11 mouse cellular contexts compared by ENCODE assay signal in genomic region chr1:153669086-153669485, GRCm38 (mm10). TPM values are rescaled to one million over a fixed set of nuclear protein-coding genes. Genes with fewer than 3 reads are reported as not detected.
DNase-seq lines count a peak whose midpoint lies in the region; ATAC-seq and TF ChIP-seq lines count a peak whose summit lies in the region.
"Had no signal": no experiment of that assay in that cellular context is flagged by ENCODE, and none has a peak within 500 bp of the region (broad histone marks: within the 10 kb centered on the region; RNA-seq: fewer than 3 reads in every experiment).

No protein-coding gene starts in this region.

- H3K4me1 ChIP-seq in heart, adult 2 months (ENCODE audit: control insufficient read depth, insufficient read depth, low read length) = no peaks in the 10 kb centered on the region
- H3K4me1 ChIP-seq in neural tube, embryonic 15.5 days = peaks cover 60% of the 10 kb centered on the region

- ATAC-seq in neural tube, embryonic 15.5 days (ENCODE audit: low FRiP score) = no peak

- H3K79me2 ChIP-seq in heart, adult 2 months (replicated peaks; ENCODE audit: control insufficient read depth, insufficient read depth, low read length) = no peaks in the 10 kb centered on the region

- peak; percentile 5 to 13 for DNase-seq in heart, adult 18-20 months
- DNase-seq in heart, adult 2 months = no peak
- DNase-seq in left cerebral cortex, postnatal 4 days = peak; percentile 43
- DNase-seq in left cerebral cortex, postnatal 10 days (ENCODE audit: extremely low spot score in 1 of 2, low spot score in 2 of 2) = no peak
- DNase-seq in cerebellum, adult 9-11 months = peak; percentile 73
- no peak for DNase-seq in gastrocnemius, adult 2 months
- no peak for DNase-seq in retina, embryonic 14.5 days (ENCODE audit: low spot score)
- DNase-seq: layer of hippocampus, postnatal 36 days; lung, adult 2 months had no signal

- no peak overlapping the region for H3K4me3 ChIP-seq in heart, adult 2 months
- no peak overlapping the region for H3K4me3 ChIP-seq in neural tube, embryonic 15.5 days (replicated peaks)
- no peak overlapping the region for H3K4me3 ChIP-seq in gastrocnemius, adult 2 months

- TF ChIP-seq POLR2A in heart, adult 2 months (IDR thresholded peaks at IDR 0.05; ENCODE audit: insufficient read depth, low read depth, low read length) = no peak

- TF ChIP-seq EP300 in heart, adult 2 months (IDR thresholded peaks at IDR 0.05; ENCODE audit: insufficient read depth, low read depth, low read length) = no peak

- no peak overlapping the region for H3K27ac ChIP-seq in heart, adult 2 months
- no peak overlapping the region; the same call in 1 of the 2 replicates for H3K27ac ChIP-seq in neural tube, embryonic 15.5 days (replicated peaks)
- no peak overlapping the region for H3K27ac ChIP-seq in gastrocnemius, adult 2 months

- H3K9ac ChIP-seq in heart, adult 2 months (ENCODE audit: low read depth, low read length) = no peak overlapping the region
- no peak overlapping the region for H3K9ac ChIP-seq in neural tube, embryonic 15.5 days (replicated peaks)

- H3K4me2 ChIP-seq in neural tube, embryonic 15.5 days = peak overlapping the region; percentile 7; the same call in 1 of the 2 replicates

- intact Hi-C loops in heart, adult 2 months (cut with DNase I) = no loop called here
- intact Hi-C loops in left cerebral cortex, postnatal 4 days (cut with DNase I) = no loop called here
- intact Hi-C loops in left cerebral cortex, postnatal 10 days (cut with DNase I) = no loop called here
- intact Hi-C loops in gastrocnemius, adult 2 months (cut with DNase I) = no loop called here

- H3K36me3 ChIP-seq in heart, adult 2 months (ENCODE audit: control insufficient read depth, insufficient read depth, low read length) = no peaks in the 10 kb centered on the region
- H3K36me3 ChIP-seq in neural tube, embryonic 15.5 days = no peaks in the 10 kb centered on the region

- H3K27me3 ChIP-seq in heart, adult 2 months (ENCODE audit: control insufficient read depth, insufficient read depth, low read length) = no peaks in the 10 kb centered on the region
- no peaks in the 10 kb centered on the region for H3K27me3 ChIP-seq in neural tube, embryonic 15.5 days (replicated peaks)

- H3K9me3 ChIP-seq in neural tube, embryonic 15.5 days (replicated peaks) = no peaks in the 10 kb centered on the region

- TF ChIP-seq CTCF in heart, adult 2 months (IDR thresholded peaks at IDR 0.05) = no peak
- no peak for TF ChIP-seq CTCF in gastrocnemius, adult 2 months (IDR thresholded peaks at IDR 0.05)

- WGBS in heart, adult 2 months = 31% methylated on average over 7 of the region's 7 CpGs
- 24% methylated on average over 7 of the region's 7 CpGs for WGBS in neural tube, embryonic 15.5 days

RNA-seq across cellular contexts. Expression of gene Rgs8, which starts 16.3 kb away (rescaled TPM):
- total RNA-seq in heart, adult 18-20 months (2021) = not detected
- total RNA-seq in heart, adult 2 months (2021) = not detected
- polyA plus RNA-seq in heart, adult 2 months (2012; rRNA removed) = 0.06 TPM in 2 replicates
- total RNA-seq in left cerebral cortex, postnatal 4 days (2021) = 10 to 100 TPM; 22.2 to 27.3 TPM
- total RNA-seq in left cerebral cortex, postnatal 10 days (2021) = 10 to 100 TPM; 24.3 to 34.0 TPM
- polyA plus RNA-seq in neural tube, embryonic 15.5 days (2015; fragmentation: Nextera tagmentation; extraction: Ambion mirVana) = 11.2 and 13.4 TPM in 2 replicates
- total RNA-seq in gastrocnemius, adult 2 months (2021) = not detected
- total RNA-seq: gastrocnemius, adult 18-20 months had no signal

Comparison
In these comparisons a context has a peak if more than half of its experiments do, and no peak if none do; other contexts are left out.
1. DNase-seq: peak in heart, adult 18-20 months (2 of 2), left cerebral cortex, postnatal 4 days (single experiment) and cerebellum, adult 9-11 months (single experiment); none in heart, adult 2 months (0 of 2), left cerebral cortex, postnatal 10 days (0 of 2), gastrocnemius, adult 2 months (single experiment) and retina, embryonic 14.5 days (single experiment).
2. RNA of gene Rgs8, which starts 16.3 kb away (total RNA-seq): 24.3 to 34.0 TPM in left cerebral cortex, postnatal 10 days and 22.2 to 27.3 TPM in left cerebral cortex, postnatal 4 days; not detected in heart, adult 18-20 months, not detected in heart, adult 2 months and not detected in gastrocnemius, adult 2 months; every median in the first group is over 10 times any median in the second.